Mouse (Mus musculus): Measurements from ENCODE around the gene Adgrl4. TPM values are rescaled to one million over a fixed set of nuclear protein-coding genes. Genes with fewer than 3 reads are reported as not detected.
A peak's percentile ranks its signal among the peaks of the same experiment; 100 is the strongest.

Adgrl4 gene
- polyA plus RNA-seq, 2 experiments = 5.0 to 6.4 TPM

GRCm38 (mm10) chr3:151557607-151558006, 119.9 kb downstream of the Adgrl4 start:
- ATAC-seq (ENCODE audit: low FRiP score, low read depth) (no peak), DNase-seq (ENCODE audit: low spot score) (no peak)
- no peak overlapping the region for H3K27ac ChIP-seq (replicated peaks; ENCODE audit: low read depth, low read length)
- H3K4me2 ChIP-seq (replicated peaks; ENCODE audit: low read depth, low read length, severe bottlenecking) = no peak overlapping the region
- H3K4me1 ChIP-seq (ENCODE audit: control insufficient read depth, insufficient read depth, low read length) = no peaks in the 10 kb centered on the region
- no peak overlapping the region for H3K9ac ChIP-seq (ENCODE audit: low read depth, low read length, severe bottlenecking)
- WGBS = 66% methylated on average over 5 of the region's 5 CpGs
- TF ChIP-seq POLR2A (IDR thresholded peaks at IDR 0.05; ENCODE audit: borderline replicate concordance, extremely low read depth, insufficient read depth, insufficient read length) = no peak
- H3K9me3 ChIP-seq (ENCODE audit: control insufficient read depth, low read length) = no peaks in the 10 kb centered on the region
- H3K27me3 ChIP-seq (ENCODE audit: control insufficient read depth, insufficient read depth, low read length) = no peaks in the 10 kb centered on the region
- no peaks in the 10 kb centered on the region for H3K36me3 ChIP-seq (ENCODE audit: control insufficient read depth, insufficient read depth, low read length)
- H3K4me3 ChIP-seq (replicated peaks; ENCODE audit: low read length) = no peak overlapping the region

GRCm38 (mm10) chr3:151558374-151558773, 120.7 kb downstream of the Adgrl4 start:
- H3K9ac ChIP-seq (ENCODE audit: low read depth, low read length, severe bottlenecking) = no peak overlapping the region
- no peak overlapping the region for H3K4me2 ChIP-seq (replicated peaks; ENCODE audit: low read depth, low read length, severe bottlenecking)
- WGBS = 72% methylated on average over 4 of the region's 4 CpGs
- H3K4me3 ChIP-seq (replicated peaks; ENCODE audit: low read length) = no peak overlapping the region
- H3K27me3 ChIP-seq (ENCODE audit: control insufficient read depth, insufficient read depth, low read length) = no peaks in the 10 kb centered on the region
- H3K4me1 ChIP-seq (ENCODE audit: control insufficient read depth, insufficient read depth, low read length) = no peaks in the 10 kb centered on the region
- H3K27ac ChIP-seq (replicated peaks; ENCODE audit: low read depth, low read length) = no peak overlapping the region
- H3K9me3 ChIP-seq (ENCODE audit: control insufficient read depth, low read length) = no peaks in the 10 kb centered on the region
- ATAC-seq (ENCODE audit: low FRiP score, low read depth) = no peak
- TF ChIP-seq POLR2A (IDR thresholded peaks at IDR 0.05; ENCODE audit: borderline replicate concordance, extremely low read depth, insufficient read depth, insufficient read length) = no peak
- no peaks in the 10 kb centered on the region for H3K36me3 ChIP-seq (ENCODE audit: control insufficient read depth, insufficient read depth, low read length)
- no peak for DNase-seq (ENCODE audit: low spot score)

GRCm38 (mm10) chr3:151565664-151566621, 128.3 kb downstream of the Adgrl4 start:
- ATAC-seq (ENCODE audit: low FRiP score, low read depth) (no peak; the same call in 1 of the 2 replicates), DNase-seq (ENCODE audit: low spot score) (no peak)
- 55% methylated on average over 16 of the region's 16 CpGs for WGBS
- H3K4me3 ChIP-seq (replicated peaks; ENCODE audit: low read length) = no peak overlapping the region
- no peaks in the 10 kb centered on the region for H3K9me3 ChIP-seq (ENCODE audit: control insufficient read depth, low read length)
- H3K9ac ChIP-seq (ENCODE audit: low read depth, low read length, severe bottlenecking) = no peak overlapping the region
- H3K4me2 ChIP-seq (replicated peaks; ENCODE audit: low read depth, low read length, severe bottlenecking) = no peak overlapping the region
- no peak overlapping the region for H3K27ac ChIP-seq (replicated peaks; ENCODE audit: low read depth, low read length)
- no peaks in the 10 kb centered on the region for H3K36me3 ChIP-seq (ENCODE audit: control insufficient read depth, insufficient read depth, low read length)
- no peak for TF ChIP-seq POLR2A (IDR thresholded peaks at IDR 0.05; ENCODE audit: borderline replicate concordance, extremely low read depth, insufficient read depth, insufficient read length)
- no peaks in the 10 kb centered on the region; the same call in 1 of the 2 replicates for H3K27me3 ChIP-seq (ENCODE audit: control insufficient read depth, insufficient read depth, low read length)
- H3K4me1 ChIP-seq (ENCODE audit: control insufficient read depth, insufficient read depth, low read length) = no peaks in the 10 kb centered on the region

GRCm38 (mm10) chr3:151566629-151567028, 128.9 kb downstream of the Adgrl4 start:
- Histone ChIP-seq H3K36me3 (ENCODE audit: control insufficient read depth, insufficient read depth, low read length) (no peaks in the 10 kb centered on the region), H3K4me3 (replicated peaks; ENCODE audit: low read length) (no peak overlapping the region), H3K4me1 (ENCODE audit: control insufficient read depth, insufficient read depth, low read length) (no peaks in the 10 kb centered on the region), H3K4me2 (replicated peaks; ENCODE audit: low read depth, low read length, severe bottlenecking) (no peak overlapping the region), H3K27ac (replicated peaks; ENCODE audit: low read depth, low read length) (no peak overlapping the region), H3K9ac (ENCODE audit: low read depth, low read length, severe bottlenecking) (no peak overlapping the region), H3K27me3 (ENCODE audit: control insufficient read depth, insufficient read depth, low read length) (no peaks in the 10 kb centered on the region; the same call in 1 of the 2 replicates), H3K9me3 (ENCODE audit: control insufficient read depth, low read length) (no peaks in the 10 kb centered on the region)
- no peak for ATAC-seq (ENCODE audit: low FRiP score, low read depth)
- TF ChIP-seq POLR2A (IDR thresholded peaks at IDR 0.05; ENCODE audit: borderline replicate concordance, extremely low read depth, insufficient read depth, insufficient read length) = no peak
- 53% methylated on average over 5 of the region's 5 CpGs for WGBS
- peak; percentile 64 for DNase-seq (ENCODE audit: low spot score)

- H3K27ac ChIP-seq (replicated peaks; ENCODE audit: low read depth, low read length) = no peak overlapping the region
- no peaks in the 10 kb centered on the region for H3K36me3 ChIP-seq (ENCODE audit: control insufficient read depth, insufficient read depth, low read length)
- no peak overlapping the region for H3K4me2 ChIP-seq (replicated peaks; ENCODE audit: low read depth, low read length, severe bottlenecking)
- 24% methylated on average over 3 of the region's 3 CpGs for WGBS
- H3K9ac ChIP-seq (ENCODE audit: low read depth, low read length, severe bottlenecking) = no peak overlapping the region
- H3K27me3 ChIP-seq (ENCODE audit: control insufficient read depth, insufficient read depth, low read length) = no peaks in the 10 kb centered on the region; the same call in 1 of the 2 replicates
- no peaks in the 10 kb centered on the region for H3K9me3 ChIP-seq (ENCODE audit: control insufficient read depth, low read length)
- TF ChIP-seq POLR2A (IDR thresholded peaks at IDR 0.05; ENCODE audit: borderline replicate concordance, extremely low read depth, insufficient read depth, insufficient read length) = no peak
- ATAC-seq (ENCODE audit: low FRiP score, low read depth) = no peak
- H3K4me1 ChIP-seq (ENCODE audit: control insufficient read depth, insufficient read depth, low read length) = no peaks in the 10 kb centered on the region
- no peak overlapping the region for H3K4me3 ChIP-seq (replicated peaks; ENCODE audit: low read length)
- DNase-seq (ENCODE audit: low spot score) = no peak
Observed at GRCm38 (mm10) chr3:151567541-151567940, 129.9 kb downstream of the Adgrl4 start.
